In genomic region chr9:120082691-120083090, GRCm38 (mm10) we compare ENCODE assay signal across 24 mouse cellular contexts. TPM values are rescaled to one million over a fixed set of nuclear protein-coding genes. Genes with fewer than 3 reads are reported as not detected.
"Had no signal": no experiment of that assay in that cellular context is flagged by ENCODE, and none has a peak within 500 bp of the region (broad histone marks: within the 10 kb centered on the region; RNA-seq: fewer than 3 reads in every experiment).

No protein-coding gene starts in this region.

- DNase-seq: kidney, adult 8-10 months; kidney, postnatal 10 days; kidney, postnatal 36 days; liver, embryonic 13.5 days; lung, embryonic 14.5 days; retina, postnatal 1 day; spleen, adult 18-20 months; thymus, postnatal 25 days had no signal

- ATAC-seq: lung, postnatal 0 days; midbrain, embryonic 13.5 days; midbrain, embryonic 16.5 days had no signal

RNA-seq across cellular contexts. Expression of gene Ccr8, which starts 9.2 kb away (rescaled TPM):
- total RNA-seq: layer of hippocampus, postnatal 25 days; left cerebral cortex, adult 18-20 months; left cerebral cortex, postnatal 36 days; liver, adult 2 months; monocyte, adult 5-6 weeks had no signal
- polyA plus RNA-seq: kidney, embryonic 15.5 days; limb, embryonic 11.5 days; liver, embryonic 13.5 days; liver, embryonic 16.5 days; midbrain, embryonic 10.5 days; midbrain, embryonic 13.5 days; midbrain, embryonic 16.5 days; myocyte; neural tube, embryonic 11.5 days; neural tube, embryonic 14.5 days had no signal

RNA-seq across cellular contexts. Expression of gene Cx3cr1, which starts 13.0 kb away (rescaled TPM):
- polyA plus RNA-seq: myocyte had no signal

RNA-seq across cellular contexts. Expression of gene Xirp1, which starts 59.3 kb away (rescaled TPM):
- polyA plus RNA-seq: limb, embryonic 11.5 days; midbrain, embryonic 10.5 days; midbrain, embryonic 16.5 days; thymus, postnatal 0 days had no signal
